Mouse (Mus musculus): ENCODE results near the gene Clk4.

The Clk4 gene

DNA sequence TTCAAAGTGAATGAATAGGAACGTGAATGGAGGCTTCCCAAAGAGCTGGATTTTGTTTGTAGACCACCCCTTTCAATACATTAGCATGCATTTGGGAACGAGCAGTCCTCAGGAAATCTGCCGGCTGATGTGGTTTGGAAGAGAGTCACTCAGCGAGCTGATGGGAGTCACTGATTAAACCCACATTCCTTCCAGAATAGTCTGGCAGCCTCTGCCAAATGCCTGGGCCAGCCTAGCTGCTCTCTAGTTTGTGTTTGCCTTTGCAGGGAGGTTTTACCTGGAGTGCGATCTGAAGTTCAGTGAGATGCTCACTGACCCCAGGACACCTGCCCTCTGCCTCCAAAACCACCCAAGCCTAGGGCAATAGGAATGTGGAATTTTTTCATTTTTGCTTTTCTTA is 46.8 kb downstream of the Clk4 start:
- DNase-seq (ENCODE audit: low spot score in 2 of 2) = no peak

DNA sequence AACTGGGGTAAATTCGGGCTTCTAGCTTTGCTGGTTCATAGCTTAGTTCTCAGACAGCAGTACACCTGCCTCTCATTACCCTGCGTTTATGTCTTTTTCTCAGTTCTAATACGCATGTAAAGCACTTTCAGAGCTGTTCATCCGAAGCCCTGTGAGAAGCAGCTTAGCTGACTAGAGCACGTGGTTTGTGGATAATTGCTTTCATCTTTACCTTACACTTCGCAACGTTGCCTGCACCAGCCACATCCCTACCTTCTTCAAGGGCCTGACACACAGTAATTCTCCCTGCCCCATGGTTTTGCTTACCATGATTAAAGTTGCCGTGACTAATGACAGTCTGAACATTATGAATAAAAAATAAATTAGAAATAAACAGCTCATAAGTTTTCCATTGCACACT is 50.3 kb downstream of the Clk4 start:
- no peak for DNase-seq (ENCODE audit: low spot score in 2 of 2)

DNA sequence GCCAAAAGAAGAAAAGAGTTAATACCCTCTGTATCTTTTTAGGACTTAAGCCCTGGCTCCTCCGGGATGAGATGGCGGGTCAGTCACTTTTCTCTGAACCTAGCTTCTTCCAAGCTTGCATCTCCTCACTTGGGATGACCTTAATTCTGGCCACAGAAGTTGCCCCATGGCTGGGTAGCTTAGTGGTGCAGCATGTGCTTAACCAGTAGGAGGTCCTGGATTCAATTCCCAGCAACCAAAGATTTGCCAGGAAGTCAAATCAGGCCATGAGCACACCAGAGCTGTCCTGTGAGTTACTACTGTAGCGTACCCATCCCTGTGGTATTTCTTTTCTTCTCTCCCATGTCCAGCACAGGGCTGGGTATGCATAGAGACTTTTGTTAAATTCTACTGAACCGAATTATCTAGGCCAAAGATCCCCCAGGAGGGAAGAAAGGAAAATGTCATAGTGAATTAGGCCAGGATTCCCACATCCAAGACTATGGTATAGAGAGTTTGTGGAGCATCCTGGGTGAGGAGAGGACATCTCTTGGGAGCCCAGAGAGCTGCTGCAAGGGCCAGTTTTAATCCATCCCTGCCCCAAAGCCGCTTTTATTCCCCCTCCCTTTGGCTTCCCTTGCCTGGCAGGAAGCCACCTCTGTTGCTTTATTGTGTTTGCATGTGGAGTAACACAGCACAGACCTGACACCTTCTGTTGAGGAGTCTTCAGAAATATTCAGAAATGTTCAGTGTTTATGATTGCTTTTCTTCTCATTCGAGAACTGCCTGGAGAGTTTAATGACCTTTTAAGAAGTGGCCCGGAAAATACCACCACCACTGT is 54.7 kb downstream of the Clk4 start:
- no peak for DNase-seq (ENCODE audit: low spot score in 2 of 2)

DNA sequence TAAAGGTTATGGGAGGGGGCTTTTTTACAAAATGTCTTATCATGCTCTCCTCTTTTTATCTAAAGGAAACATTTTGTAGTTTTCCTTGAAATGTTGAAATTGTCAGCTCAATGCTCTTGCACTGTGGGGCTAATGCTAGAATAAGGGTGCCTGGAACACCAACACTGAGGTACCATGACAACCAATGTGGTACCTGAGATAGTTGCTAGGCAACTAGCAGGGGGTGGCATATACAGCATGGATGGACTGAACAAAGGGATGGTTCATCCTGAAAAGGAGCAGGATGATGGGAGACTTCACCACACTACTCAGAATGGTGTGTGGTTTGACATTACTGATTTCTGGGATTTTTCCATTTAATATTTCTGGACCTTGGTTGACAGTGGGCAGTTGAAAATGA is 59.1 kb downstream of the Clk4 start:
- no peak for DNase-seq (ENCODE audit: low spot score in 2 of 2)

DNA sequence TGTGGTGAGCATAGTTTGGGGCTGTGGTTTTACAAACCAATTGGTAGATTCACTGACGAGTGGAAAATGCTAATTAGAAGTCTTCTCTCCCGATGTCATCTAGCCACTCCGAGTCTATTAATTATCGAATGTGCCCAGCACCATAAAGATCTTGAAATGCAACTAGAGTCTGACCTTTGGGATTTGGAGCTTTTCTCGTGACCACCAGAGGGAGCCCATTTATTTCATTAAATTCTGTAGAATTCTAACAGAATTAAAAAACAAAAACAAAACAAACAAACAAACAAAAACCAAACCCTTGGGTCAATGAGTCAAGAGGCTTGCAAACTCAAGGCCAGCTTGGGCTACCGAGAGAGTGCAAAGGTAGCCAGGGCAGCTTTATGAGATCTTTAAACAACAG is 65.4 kb downstream of the Clk4 start:
- DNase-seq (ENCODE audit: low spot score in 2 of 2) = no peak

DNA sequence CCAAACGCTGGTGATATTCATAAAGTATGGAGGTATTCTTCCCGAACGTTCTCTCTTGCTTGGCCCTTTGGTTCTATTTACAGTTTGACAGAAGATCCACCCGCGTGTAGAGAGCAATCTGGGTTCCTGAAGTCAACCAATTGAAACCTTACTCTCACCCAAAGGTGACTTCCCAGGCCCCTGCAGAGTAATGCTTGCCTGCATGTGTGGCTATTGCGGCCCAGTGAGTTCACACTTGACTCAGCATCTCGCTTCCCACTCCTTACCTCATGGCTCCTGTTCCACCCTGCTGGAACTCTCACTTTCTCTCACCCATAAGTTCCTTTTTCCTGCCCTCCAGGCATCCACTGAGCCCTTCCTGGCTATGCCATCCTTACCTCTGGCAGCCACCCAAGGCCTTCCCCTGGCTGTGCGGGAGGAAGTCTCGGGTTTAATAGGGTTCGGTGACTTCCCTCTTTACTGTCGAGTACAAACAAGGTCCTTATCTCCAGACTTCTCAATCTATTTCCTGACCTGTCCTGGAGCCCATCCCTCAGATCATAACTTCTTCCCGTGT is 66.9 kb downstream of the Clk4 start:
- no peak for DNase-seq (ENCODE audit: low spot score in 2 of 2)

DNA sequence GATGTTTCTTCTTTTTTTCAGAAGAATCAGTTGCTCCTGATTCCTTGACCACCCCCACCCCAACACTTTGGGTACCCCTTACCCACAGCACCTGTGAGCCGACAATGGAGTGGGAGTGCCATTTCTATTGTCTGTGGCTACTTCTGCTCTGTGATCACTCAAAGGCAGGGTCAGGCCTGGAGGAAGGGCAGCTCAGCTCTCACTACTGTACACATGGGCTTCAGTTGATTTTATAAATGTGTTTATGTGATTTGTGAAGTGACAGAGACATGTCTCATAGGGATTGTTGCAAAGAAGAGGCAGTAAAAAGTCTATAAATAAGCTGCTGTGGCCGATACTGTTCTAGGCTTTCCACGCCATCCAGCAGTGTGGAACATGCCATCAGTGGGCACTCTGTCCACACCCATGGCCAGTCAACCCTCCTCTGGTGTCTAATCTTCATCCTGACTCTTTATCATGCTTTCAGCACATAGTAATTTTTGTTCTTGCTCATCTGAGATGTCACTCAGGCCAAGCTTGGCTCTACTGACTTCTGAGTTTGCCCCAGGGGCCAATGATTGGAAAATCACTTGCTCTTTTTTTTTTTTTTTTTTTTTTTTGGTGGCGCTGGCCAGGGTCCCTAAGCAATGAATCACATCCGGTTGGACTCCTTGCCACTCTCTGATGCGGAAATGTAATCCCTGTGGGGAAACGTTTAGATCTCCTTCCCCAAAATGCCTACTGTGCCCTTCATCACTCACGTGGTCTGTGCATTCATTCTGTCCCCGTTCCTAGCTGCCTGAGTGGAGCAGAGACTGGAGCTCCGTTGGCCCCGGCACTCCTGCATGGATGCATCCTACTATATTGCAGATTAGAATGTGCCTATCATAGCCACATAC is 68.5 kb downstream of the Clk4 start:
- no peak for DNase-seq (ENCODE audit: low spot score in 2 of 2)
